Comparison of ENCODE assay signal across 18 mouse cellular contexts in the genomic region with DNA sequence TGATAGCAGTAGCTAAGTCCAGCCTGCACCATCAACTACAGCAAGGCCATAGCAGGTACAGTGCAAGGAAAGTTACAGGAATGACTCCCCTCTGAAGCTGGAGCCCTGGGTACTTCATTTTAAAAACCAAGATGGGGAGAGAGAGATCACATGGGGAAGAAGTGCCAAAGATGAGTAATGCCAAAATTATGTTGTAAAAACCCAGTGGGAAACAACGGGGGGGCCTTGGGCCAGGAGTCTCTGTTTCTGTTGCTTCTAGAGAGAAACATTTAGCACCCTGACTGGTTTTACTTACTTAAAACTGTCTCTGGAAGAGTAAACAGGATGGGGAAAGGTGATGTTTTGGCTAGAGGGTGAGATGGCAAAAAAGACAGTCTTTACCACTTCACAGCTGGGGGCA.
"Had no signal": no experiment of that assay in that cellular context is flagged by ENCODE, and none has a peak within 500 bp of the region (broad histone marks: within the 10 kb centered on the region; RNA-seq: fewer than 3 reads in every experiment).

No protein-coding gene starts in this region.

- DNase-seq: lung, adult 18-20 months; lung, embryonic 14.5 days; lung, postnatal 10 days; lung, postnatal 4 days; retina, postnatal 1 day; right cerebral cortex, adult 18-20 months; right cerebral cortex, postnatal 25 days; thymus, adult 2 months; thymus, postnatal 25 days; thymus, postnatal 4 days had no signal

- ATAC-seq: midbrain, embryonic 16.5 days had no signal

- H3K27ac ChIP-seq: midbrain, embryonic 10.5 days; midbrain, embryonic 12.5 days; neural tube, embryonic 13.5 days; neural tube, embryonic 15.5 days; stomach, embryonic 15.5 days; stomach, postnatal 0 days had no signal

- H3K9me3 ChIP-seq: midbrain, embryonic 10.5 days; midbrain, embryonic 12.5 days; neural tube, embryonic 13.5 days; neural tube, embryonic 15.5 days; stomach, embryonic 15.5 days had no signal

- H3K4me2 ChIP-seq: lung, embryonic 14.5 days; midbrain, embryonic 12.5 days; neural tube, embryonic 13.5 days; neural tube, embryonic 15.5 days; stomach, embryonic 15.5 days had no signal

- H3K9ac ChIP-seq: lung, embryonic 14.5 days; midbrain, embryonic 12.5 days; neural tube, embryonic 13.5 days; neural tube, embryonic 15.5 days; stomach, embryonic 15.5 days had no signal

- H3K27me3 ChIP-seq: midbrain, embryonic 12.5 days; neural tube, embryonic 13.5 days; neural tube, embryonic 15.5 days; stomach, embryonic 15.5 days had no signal

- H3K4me3 ChIP-seq: midbrain, embryonic 10.5 days; midbrain, embryonic 12.5 days; myocyte; neural tube, embryonic 13.5 days; neural tube, embryonic 15.5 days; stomach, embryonic 15.5 days had no signal

- H3K36me3 ChIP-seq: midbrain, embryonic 10.5 days; midbrain, embryonic 12.5 days; neural tube, embryonic 13.5 days; neural tube, embryonic 15.5 days; stomach, embryonic 15.5 days had no signal
